Mouse (Mus musculus) kidney, adult 2 months (tissue): Measurements from ENCODE around the gene Tnfrsf9.

Experiments
- CTCF ChIP-seq: fragments of 200-500 bp; conservative IDR thresholded peaks from 2 replicates; pipeline ENCODE4 v1.5.1; 2011; ENCODE audit warnings: low read depth, mild to moderate bottlenecking, control low read depth, low read length, moderate library complexity, mixed read lengths; ENCODE audit not compliant: insufficient read depth, insufficient read length
- POLR2A ChIP-seq: fragments of 200-500 bp; IDR thresholded peaks from one replicate; pipeline ENCODE4 v1.6.1; 2011; ENCODE audit warnings: low read depth, low read length, control low read depth

DNA sequence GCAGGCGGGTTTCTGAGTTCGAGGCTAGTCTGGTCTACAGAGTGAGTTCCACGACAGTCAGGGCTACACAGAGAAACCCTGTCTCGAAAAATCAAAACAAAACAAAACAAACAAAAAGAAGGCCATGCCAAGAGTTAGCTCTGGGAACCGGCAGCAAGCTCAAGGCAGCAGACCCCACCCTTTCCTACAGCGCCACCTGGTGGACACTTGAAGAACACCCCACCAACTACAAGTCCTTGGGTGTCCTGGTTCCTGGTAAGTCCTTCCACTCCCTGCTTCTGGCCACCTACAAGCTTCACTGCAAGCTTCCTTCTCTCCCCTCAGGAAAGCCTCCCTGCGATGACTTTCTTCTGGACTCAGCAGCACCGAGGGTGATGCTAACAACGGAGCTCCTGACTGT, 12.7 kb upstream of the Tnfrsf9 start:
- peak; percentile 81 for TF ChIP-seq CTCF
- no peak for TF ChIP-seq POLR2A
